Comparison of ENCODE assay signal across 9 mouse cellular contexts in genomic region chr4:57091363-57091762, GRCm38 (mm10). TPM values are rescaled to one million over a fixed set of nuclear protein-coding genes. Genes with fewer than 3 reads are reported as not detected.
A peak's percentile ranks its signal among the peaks of the same experiment; 100 is the strongest.
DNase-seq lines count a peak whose midpoint lies in the region; ATAC-seq and TF ChIP-seq lines count a peak whose summit lies in the region.
"Had no signal": no experiment of that assay in that cellular context is flagged by ENCODE, and none has a peak within 500 bp of the region (broad histone marks: within the 10 kb centered on the region; RNA-seq: fewer than 3 reads in every experiment).

No protein-coding gene starts in this region.

- no peak for TF ChIP-seq RAD21 in CH12.LX (IDR thresholded peaks at IDR 0.05; ENCODE audit: low read depth, low read length)

- in situ Hi-C loops in CH12.LX (cut with MboI; ENCODE audit: low pct_ligation_motif_present, low pct_unique_long_range_greater_than_20kb, low sequenced_read_pairs), result no loop called here

- H3K9me3 ChIP-seq in CH12.LX (replicated peaks; ENCODE audit: low read length), result no peaks in the 10 kb centered on the region
- 0 out of 2 replicates have a peak, but pooled peaks cover 3% of the 10 kb centered on the region for H3K9me3 ChIP-seq in forebrain, embryonic 13.5 days (replicated peaks)
- H3K9me3 ChIP-seq in midbrain, embryonic 14.5 days (ENCODE audit: control insufficient read depth, low read length), result no peaks in the 10 kb centered on the region
- H3K9me3 ChIP-seq in intestine, embryonic 16.5 days (ENCODE audit: control insufficient read depth, low read length), result no peaks in the 10 kb centered on the region
- no peaks in the 10 kb centered on the region for H3K9me3 ChIP-seq in heart, embryonic 11.5 days (replicated peaks; ENCODE audit: control insufficient read depth, low read length)

- no peak overlapping the region for H3K4me3 ChIP-seq in CH12.LX (replicated peaks in 1 of 3; ENCODE audit: low read depth in 2 of 3, low read length in 2 of 3, poor library complexity in 1 of 3)
- no peak overlapping the region for H3K4me3 ChIP-seq in forebrain, embryonic 13.5 days
- no peak overlapping the region for H3K4me3 ChIP-seq in midbrain, embryonic 14.5 days (replicated peaks; ENCODE audit: low read depth, low read length)
- H3K4me3 ChIP-seq in intestine, embryonic 16.5 days (ENCODE audit: low read length), result no peak overlapping the region
- no peak overlapping the region for H3K4me3 ChIP-seq in heart, embryonic 11.5 days (ENCODE audit: low read depth, low read length)

- no peaks in the 10 kb centered on the region for H3K79me2 ChIP-seq in CH12.LX (replicated peaks; ENCODE audit: control insufficient read depth, extremely low read depth, insufficient read depth, poor library complexity, severe bottlenecking)

- no peaks in the 10 kb centered on the region for H3K36me3 ChIP-seq in CH12.LX (replicated peaks in 1 of 2; ENCODE audit: control insufficient read depth in 1 of 2, insufficient read depth in 1 of 2, low read length in 1 of 2)
- no peaks in the 10 kb centered on the region for H3K36me3 ChIP-seq in forebrain, embryonic 13.5 days (ENCODE audit: poor library complexity, severe bottlenecking)
- H3K36me3 ChIP-seq in midbrain, embryonic 14.5 days (ENCODE audit: control insufficient read depth, insufficient read depth, low read length), result no peaks in the 10 kb centered on the region
- H3K36me3 ChIP-seq in intestine, embryonic 16.5 days (ENCODE audit: control insufficient read depth, insufficient read depth, low read length), result no peaks in the 10 kb centered on the region
- H3K36me3 ChIP-seq in heart, embryonic 11.5 days (ENCODE audit: control insufficient read depth, insufficient read depth, low read length), result no peaks in the 10 kb centered on the region

- WGBS in forebrain, embryonic 13.5 days, result 24% methylated on average over 12 of the region's 12 CpGs
- WGBS in midbrain, embryonic 14.5 days, result 8% methylated on average over 12 of the region's 12 CpGs
- 63% methylated on average over 12 of the region's 12 CpGs for WGBS in intestine, embryonic 16.5 days
- WGBS in heart, embryonic 11.5 days (ENCODE audit: insufficient replicate concordance), result 67% methylated on average over 12 of the region's 12 CpGs

- dilution Hi-C loops in CH12.LX (cut with MboI; ENCODE audit: extremely low pct_ligation_motif_present, extremely low pct_unique_long_range_greater_than_20kb, low sequenced_read_pairs), result no loop called here

- H3K9ac ChIP-seq in CH12.LX (ENCODE audit: insufficient read depth, low read depth), result no peak overlapping the region
- no peak overlapping the region for H3K9ac ChIP-seq in forebrain, embryonic 13.5 days
- H3K9ac ChIP-seq in midbrain, embryonic 14.5 days (replicated peaks; ENCODE audit: low read length), result no peak overlapping the region; the same call in 1 of the 2 replicates
- H3K9ac ChIP-seq in intestine, embryonic 16.5 days (ENCODE audit: low read depth, low read length), result no peak overlapping the region
- no peak overlapping the region for H3K9ac ChIP-seq in heart, embryonic 11.5 days (ENCODE audit: low read depth, low read length)

- TF ChIP-seq POLR2A in CH12.LX (IDR thresholded peaks at IDR 0.05; ENCODE audit: low read depth, low read length), result no peak

- no peaks in the 10 kb centered on the region for H3K27me3 ChIP-seq in CH12.LX (replicated peaks)
- H3K27me3 ChIP-seq in forebrain, embryonic 13.5 days, result 0 out of 2 replicates have a peak, but pooled peaks cover 4% of the 10 kb centered on the region
- H3K27me3 ChIP-seq in midbrain, embryonic 14.5 days (ENCODE audit: control insufficient read depth, insufficient read depth, low read length), result no peaks in the 10 kb centered on the region
- no peaks in the 10 kb centered on the region for H3K27me3 ChIP-seq in intestine, embryonic 16.5 days (replicated peaks; ENCODE audit: control insufficient read depth, insufficient read depth, low read length)
- H3K27me3 ChIP-seq in heart, embryonic 11.5 days (ENCODE audit: control insufficient read depth, insufficient read depth, low read length), result no peaks in the 10 kb centered on the region; the same call in 1 of the 2 replicates

- H3K4me2 ChIP-seq in CH12.LX (ENCODE audit: insufficient read depth, low read depth, poor library complexity, severe bottlenecking), result peak overlapping the region; percentile 37; the same call in 1 of the 2 replicates
- no peak overlapping the region for H3K4me2 ChIP-seq in forebrain, embryonic 13.5 days
- peak overlapping the region; percentile 29; the same call in 1 of the 2 replicates for H3K4me2 ChIP-seq in midbrain, embryonic 14.5 days (ENCODE audit: low read length)
- no peak overlapping the region for H3K4me2 ChIP-seq in intestine, embryonic 16.5 days (ENCODE audit: low read depth, low read length)
- H3K4me2 ChIP-seq in heart, embryonic 11.5 days, result no peak overlapping the region

- peak; percentile 70; the same call in 1 of the 2 replicates for ATAC-seq in forebrain, embryonic 13.5 days
- peak; percentile 74 for ATAC-seq in midbrain, embryonic 14.5 days (ENCODE audit: low FRiP score, low TSS enrichment)
- ATAC-seq in intestine, embryonic 16.5 days, result no peak
- no peak for ATAC-seq in heart, embryonic 11.5 days (replicated peaks; ENCODE audit: insufficient number of reproducible peaks, low FRiP score, low TSS enrichment)

- no peak for TF ChIP-seq CTCF in CH12.LX (conservative IDR thresholded peaks at IDR 0.05 in 1 of 2, IDR thresholded peaks at IDR 0.05 in 1 of 2; ENCODE audit: low read depth in 2 of 2, low read length in 2 of 2)

- peak; percentile 47; the same call in 1 of the 2 replicates for TF ChIP-seq EP300 in CH12.LX (IDR thresholded peaks at IDR 0.05; ENCODE audit: low read length)

- DNase-seq in B cell, adult 2 months, result peak; percentile 77 to 81
- peak; percentile 63 for DNase-seq in CH12.LX (ENCODE audit: extremely low read depth)
- DNase-seq in midbrain, embryonic 14.5 days, result peak; percentile 79
- no peak for DNase-seq in testis, postnatal 10 days (ENCODE audit: low spot score)
- no peak for DNase-seq in cerebellum, adult 11 months
- DNase-seq: cerebellum, adult 2 months had no signal

- H3K4me1 ChIP-seq in CH12.LX (ENCODE audit: control insufficient read depth in 1 of 2, insufficient read depth in 2 of 2), result peaks cover 5 to 10% of the 10 kb centered on the region in 2 experiments
- peaks cover 14% of the 10 kb centered on the region for H3K4me1 ChIP-seq in forebrain, embryonic 13.5 days
- H3K4me1 ChIP-seq in midbrain, embryonic 14.5 days (ENCODE audit: control insufficient read depth, insufficient read depth, low read length), result peaks cover 28% of the 10 kb centered on the region
- no peaks in the 10 kb centered on the region for H3K4me1 ChIP-seq in intestine, embryonic 16.5 days (ENCODE audit: control insufficient read depth, insufficient read depth, low read length)
- no peaks in the 10 kb centered on the region for H3K4me1 ChIP-seq in heart, embryonic 11.5 days (ENCODE audit: control insufficient read depth, insufficient read depth, low read length)

- H3K27ac ChIP-seq in CH12.LX (ENCODE audit: insufficient read depth, low read depth), result no peak overlapping the region
- H3K27ac ChIP-seq in forebrain, embryonic 13.5 days, result 0 out of 2 replicates have a peak overlapping the region, but pooled peaks have one; percentile 14
- peak overlapping the region; percentile 85 for H3K27ac ChIP-seq in midbrain, embryonic 14.5 days (replicated peaks; ENCODE audit: low read depth, low read length)
- H3K27ac ChIP-seq in intestine, embryonic 16.5 days (ENCODE audit: low read length), result no peak overlapping the region
- H3K27ac ChIP-seq in heart, embryonic 11.5 days (ENCODE audit: low read depth, low read length), result no peak overlapping the region

TF ChIP-seq in CH12.LX, 34 proteins besides CTCF, POLR2A, EP300 and RAD21:
- 0 out of 2 replicates have a peak, but pooled peaks have one; percentile 41 for TF ChIP-seq MAX (IDR thresholded peaks at IDR 0.05; ENCODE audit: low read length)
- peak; percentile 69; the same call in 1 of the 2 replicates for TF ChIP-seq MYC (IDR thresholded peaks at IDR 0.05; ENCODE audit: low read depth, low read length)
- TF ChIP-seq JUND (conservative IDR thresholded peaks at IDR 0.05; ENCODE audit: low read depth, low read length), result no peak
- peak; percentile 81; the same call in 1 of the 2 replicates for TF ChIP-seq MAZ (IDR thresholded peaks at IDR 0.05; ENCODE audit: low read depth, low read length)
- no peak for TF ChIP-seq GABPA (IDR thresholded peaks at IDR 0.05; ENCODE audit: insufficient replicate concordance, low read depth, low read length)
- TF ChIP-seq BHLHE40 (IDR thresholded peaks at IDR 0.05; ENCODE audit: low read depth, low read length), result peak; percentile 78
- no peak for TF ChIP-seq KAT2A (IDR thresholded peaks at IDR 0.05; ENCODE audit: insufficient replicate concordance, low read length)
TF ChIP-seq in CH12.LX: peak in this region for 4.

RNA-seq across cellular contexts. Expression of gene Epb41l4b, which starts 51.9 kb away (rescaled TPM):
- 2.1 and 4.9 TPM in 2 replicates for total RNA-seq in CH12.LX (2012; rRNA removed)
- 0.93 and 1.1 TPM in 2 replicates for total RNA-seq in CH12.LX (2014; rRNA removed)
- 1.1 and 2.0 TPM in 2 replicates for polyA plus RNA-seq in CH12.LX (2012; ENCODE audit: insufficient read length, low read depth)
- polyA plus RNA-seq in forebrain, embryonic 13.5 days (2015; fragmentation: Nextera tagmentation; extraction: Ambion mirVana), result 0.56 and 0.67 TPM in 2 replicates
- 3.8 and 5.1 TPM in 2 replicates for polyA plus RNA-seq in midbrain, embryonic 14.5 days (2014; fragmentation: Nextera tagmentation; extraction: Ambion mirVana)
- polyA plus RNA-seq in intestine, embryonic 16.5 days (2015; fragmentation: Nextera tagmentation; extraction: Ambion mirVana), result 13.9 and 16.6 TPM in 2 replicates
- 0.51 and 0.67 TPM in 2 replicates for polyA plus RNA-seq in heart, embryonic 11.5 days (2014; fragmentation: Nextera tagmentation; extraction: Ambion mirVana)

Comparison
In these comparisons a context has a peak if more than half of its experiments do, and no peak if none do; other contexts are left out.
1. DNase-seq: peak in B cell, adult 2 months (2 of 2), CH12.LX (single experiment) and midbrain, embryonic 14.5 days (single experiment); none in testis, postnatal 10 days (single experiment) and cerebellum, adult 11 months (single experiment).
2. H3K27ac ChIP-seq: peak in forebrain, embryonic 13.5 days (single experiment) and midbrain, embryonic 14.5 days (single experiment); none in CH12.LX (single experiment), intestine, embryonic 16.5 days (single experiment) and heart, embryonic 11.5 days (single experiment).
3. H3K4me2 ChIP-seq: peak in CH12.LX (single experiment) and midbrain, embryonic 14.5 days (single experiment); none in forebrain, embryonic 13.5 days (single experiment), intestine, embryonic 16.5 days (single experiment) and heart, embryonic 11.5 days (single experiment).
4. ATAC-seq: peak in forebrain, embryonic 13.5 days (single experiment) and midbrain, embryonic 14.5 days (single experiment); none in intestine, embryonic 16.5 days (single experiment) and heart, embryonic 11.5 days (single experiment).